In the genomic region with DNA sequence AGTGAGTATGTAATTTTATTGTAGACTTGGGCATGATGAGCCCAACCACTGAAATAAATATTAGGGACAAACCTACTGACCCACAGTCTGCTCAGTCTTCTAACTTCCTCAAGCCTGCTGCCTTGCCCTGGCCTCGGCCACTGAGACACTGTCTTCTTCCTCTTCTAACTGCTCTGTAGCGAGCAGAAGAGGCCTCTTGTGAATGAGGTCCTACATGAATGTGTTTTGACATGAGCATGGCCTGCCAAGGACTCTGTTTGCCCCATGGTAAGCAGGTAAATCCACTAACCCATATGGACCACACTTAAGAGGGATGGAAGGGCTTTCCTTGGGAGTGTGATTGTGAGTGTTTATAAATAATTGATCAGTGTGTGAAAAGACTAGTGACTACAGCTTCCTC, we compare ENCODE assay signal across 21 mouse cellular contexts.
DNase-seq lines count a peak whose midpoint lies in the region; ATAC-seq and TF ChIP-seq lines count a peak whose summit lies in the region.
"Had no signal": no experiment of that assay in that cellular context is flagged by ENCODE, and none has a peak within 500 bp of the region (broad histone marks: within the 10 kb centered on the region; RNA-seq: fewer than 3 reads in every experiment).

No protein-coding gene starts in this region.

- H3K27me3 ChIP-seq in spleen, adult 2 months (ENCODE audit: control insufficient read depth, insufficient read depth, low read length): no peaks in the 10 kb centered on the region
- H3K27me3 ChIP-seq: embryonic facial prominence, embryonic 12.5 days; forebrain, embryonic 12.5 days; heart, embryonic 13.5 days; hindbrain, embryonic 12.5 days had no signal

- peak in 1 of 2 experiments; percentile 33 for DNase-seq in spleen, adult 2 months (ENCODE audit: low read depth in 1 of 2, low spot score in 2 of 2)
- no peak for DNase-seq in spleen, postnatal 4 days (ENCODE audit: low spot score in 2 of 2)
- DNase-seq in spleen, postnatal 36 days (ENCODE audit: low spot score in 2 of 2): peak; percentile 56 to 59
- DNase-seq in adrenal gland, postnatal 4 days (ENCODE audit: low spot score in 2 of 2): no peak
- DNase-seq in ovary, postnatal 14 days (ENCODE audit: low spot score): no peak
- DNase-seq: adrenal gland, postnatal 14 days; cerebellum, adult 11 months; cerebellum, adult 9-10 months; cerebellum, postnatal 25 days; gastrocnemius, postnatal 14 days; heart, adult 11 months; heart, postnatal 36 days had no signal

- peaks cover 3% of the 10 kb centered on the region; the same call in 1 of the 2 replicates for H3K4me1 ChIP-seq in spleen, adult 2 months (ENCODE audit: control insufficient read depth, insufficient read depth, insufficient read length)
- H3K4me1 ChIP-seq: embryonic facial prominence, embryonic 12.5 days; forebrain, embryonic 12.5 days; hindbrain, embryonic 12.5 days had no signal

- peak; percentile 51 to 59 for ATAC-seq in hematopoietic stem cell, adult 5-6 weeks (replicated peaks in 1 of 2; ENCODE audit: insufficient read depth in 1 of 2, low FRiP score in 2 of 2, low TSS enrichment in 1 of 2, low read depth in 1 of 2, poor library complexity in 2 of 2, severe bottlenecking in 2 of 2)
- ATAC-seq in frontal cortex, adult (ENCODE audit: low TSS enrichment): no peak
- ATAC-seq: forebrain, embryonic 16.5 days; hindbrain, embryonic 16.5 days; inflammation-experienced regulatory T-cells, adult 6 months had no signal

- H3K36me3 ChIP-seq in spleen, adult 2 months (ENCODE audit: control insufficient read depth, insufficient read depth, low read length): no peaks in the 10 kb centered on the region
- H3K36me3 ChIP-seq: embryonic facial prominence, embryonic 12.5 days; forebrain, embryonic 12.5 days; heart, embryonic 13.5 days; hindbrain, embryonic 12.5 days had no signal

- WGBS in spleen, adult 2 months: 16% methylated on average over 2 of the region's 2 CpGs

- H3K27ac ChIP-seq in spleen, adult 2 months (ENCODE audit: insufficient read depth, low read length): peak overlapping the region; percentile 37; the same call in 1 of the 2 replicates
- H3K27ac ChIP-seq: embryonic facial prominence, embryonic 12.5 days; forebrain, embryonic 12.5 days; heart, embryonic 13.5 days; hindbrain, embryonic 12.5 days had no signal

- no peak for TF ChIP-seq POLR2A in spleen, adult 2 months (IDR thresholded peaks at IDR 0.05; ENCODE audit: low read depth, low read length)

- TF ChIP-seq CTCF in spleen, adult 2 months (IDR thresholded peaks at IDR 0.05; ENCODE audit: extremely low read depth, insufficient read depth, insufficient read length, insufficient replicate concordance): no peak

- H3K4me3 ChIP-seq in spleen, adult 2 months (ENCODE audit: extremely low read depth, insufficient read depth, insufficient read length): no peak overlapping the region
- H3K4me3 ChIP-seq: embryonic facial prominence, embryonic 12.5 days; forebrain, embryonic 12.5 days; heart, embryonic 13.5 days; hindbrain, embryonic 12.5 days had no signal

Comparison
In these comparisons a context has a peak if more than half of its experiments do, and no peak if none do; other contexts are left out.
1. DNase-seq: peak in spleen, postnatal 36 days (2 of 2); none in spleen, postnatal 4 days (0 of 2), adrenal gland, postnatal 4 days (0 of 2) and ovary, postnatal 14 days (single experiment).